Mouse (Mus musculus) lung, postnatal 0 days (tissue): Measurements from ENCODE around the gene Gm20708. TPM values are rescaled to one million over a fixed set of nuclear protein-coding genes. Genes with fewer than 3 reads are reported as not detected.
"Not testable (repeated sequence)": the region's sequence is repeated elsewhere in the genome, so short reads cannot be mapped to it uniquely, and the experiment has no call there.

ENCODE experiments used
- ATAC-seq: fragments of 200-750 bp; cut with Nextera tagmentation; 2 replicates; pipeline ENCODE4 v1.8.0; 2017; ENCODE audit warnings: moderate library complexity
- DNase-seq: peaks from one replicate; pipeline ENCODE4 v3.0.0-alpha.2; 2016; ENCODE audit warnings: low spot score
- H3K27ac ChIP-seq: fragments of 300-500 bp; sonication (generic); 2 replicates; pipeline ENCODE4 v1.5.1; 2014; ENCODE audit warnings: antibody characterized with exemption, mild to moderate bottlenecking, low read length, mixed read lengths
- H3K27me3 ChIP-seq: fragments of 300-500 bp; sonication (generic); replicated peaks from 2 replicates; pipeline ENCODE4 v1.6.1; 2014; ENCODE audit warnings: low read length, mixed read lengths; ENCODE audit not compliant: insufficient read depth
- H3K36me3 ChIP-seq: fragments of 300-500 bp; sonication (generic); 2 replicates; pipeline ENCODE4 v1.6.1; 2014; ENCODE audit warnings: low read length, mixed read lengths; ENCODE audit not compliant: insufficient read depth
- H3K4me1 ChIP-seq: fragments of 300-500 bp; sonication (generic); 2 replicates; pipeline ENCODE4 v1.6.1; 2014; ENCODE audit warnings: antibody characterized with exemption, low read depth, low read length, mixed read lengths; ENCODE audit not compliant: insufficient read depth
- H3K4me2 ChIP-seq: fragments of 300-500 bp; sonication (generic); replicated peaks from 2 replicates; pipeline ENCODE4 v1.6.1; 2014; ENCODE audit warnings: low read depth, mild to moderate bottlenecking, low read length, moderate library complexity, mixed read lengths
- H3K4me3 ChIP-seq: fragments of 300-500 bp; sonication (generic); 2 replicates; pipeline ENCODE4 v1.5.1; 2014; ENCODE audit warnings: low read depth, low read length
- H3K9ac ChIP-seq: fragments of 300-500 bp; sonication (generic); replicated peaks from 2 replicates; pipeline ENCODE4 v1.6.1; 2014; ENCODE audit warnings: low read depth, mild to moderate bottlenecking
- H3K9me3 ChIP-seq: fragments of 300-500 bp; sonication (generic); 2 replicates; pipeline ENCODE4 v1.6.1; 2016; ENCODE audit warnings: low read length, mixed read lengths
- CTCF ChIP-seq: IDR thresholded peaks from 2 replicates; pipeline ENCODE4 v1.5.1; 2016; ENCODE audit warnings: antibody characterized with exemption, mild to moderate bottlenecking
- EP300 ChIP-seq: IDR thresholded peaks from 2 replicates; pipeline ENCODE4 v1.6.1; 2016; ENCODE audit warnings: antibody characterized with exemption, mild to moderate bottlenecking, control low read depth
- WGBS: fragments of 180-500 bp; shearing (Covaris S2); extraction: QIAGEN DNeasy Blood & Tissue Kit; methylation state at CpG from one replicate; pipeline ENCODE4 v1.1.7; 2014; 5-methylcytosine and 5-hydroxymethylcytosine counted together
- polyA plus RNA-seq: library from polyadenylated mRNA; unstranded; fragments of >200 nt; fragmentation: Nextera tagmentation; extraction: Ambion mirVana; gene quantifications from 2 replicates; pipeline ENCODE4 v1.2.1, GENCODE M21; 2015

Gene Gm20708
- polyA plus RNA-seq, 1 experiment from 2014 or later: 0.27 TPM

- no peaks in the 10 kb centered on the region for H3K36me3 ChIP-seq
- peaks cover 33% of the 10 kb centered on the region; the same call in 1 of the 2 replicates for H3K4me1 ChIP-seq
- DNase-seq (peak; percentile 89), ATAC-seq (peak; percentile 63)
- TF ChIP-seq EP300: no peak
- peak; percentile 86 for TF ChIP-seq CTCF
- H3K9ac ChIP-seq: no peak overlapping the region
- H3K4me2 ChIP-seq: peak overlapping the region; percentile 47
- H3K27me3 ChIP-seq: no peaks in the 10 kb centered on the region
- H3K4me3 ChIP-seq: peak overlapping the region; percentile 19; the same call in 1 of the 2 replicates
- H3K9me3 ChIP-seq: no peaks in the 10 kb centered on the region
- H3K27ac ChIP-seq: no peak overlapping the region
- 19% methylated on average over 28 of the region's 28 CpGs for WGBS
Observed at GRCm38 (mm10) chr11:117832086-117832969, 22.9 kb downstream of the Gm20708 start.

GRCm38 (mm10) chr11:117833509-117833908 is 24.0 kb downstream of the Gm20708 start:
- not testable (repeated sequence) for H3K27me3 ChIP-seq, H3K9ac ChIP-seq, H3K9me3 ChIP-seq, H3K36me3 ChIP-seq, ATAC-seq, H3K27ac ChIP-seq, DNase-seq, H3K4me3 ChIP-seq, H3K4me2 ChIP-seq
- 89% methylated on average over 4 of the region's 6 CpGs for WGBS
- H3K4me1 ChIP-seq: peaks cover 25% of the 10 kb centered on the region; the same call in 1 of the 2 replicates

GRCm38 (mm10) chr11:117834086-117834485 is 24.6 kb downstream of the Gm20708 start:
- no peak overlapping the region for H3K4me2 ChIP-seq
- ATAC-seq (no peak), DNase-seq (no peak)
- H3K27ac ChIP-seq: no peak overlapping the region
- WGBS: 79% methylated on average over 8 of the region's 8 CpGs
- no peak overlapping the region for H3K9ac ChIP-seq
- no peak overlapping the region for H3K4me3 ChIP-seq
- no peaks in the 10 kb centered on the region for H3K36me3 ChIP-seq
- H3K27me3 ChIP-seq: no peaks in the 10 kb centered on the region
- H3K9me3 ChIP-seq: no peaks in the 10 kb centered on the region
- TF ChIP-seq CTCF (no peak), EP300 (no peak)
- H3K4me1 ChIP-seq: peaks cover 19% of the 10 kb centered on the region; the same call in 1 of the 2 replicates

- Histone ChIP-seq H3K36me3 (no peaks in the 10 kb centered on the region), H3K9me3 (no peaks in the 10 kb centered on the region), H3K4me1 (peaks cover 4% of the 10 kb centered on the region; the same call in 1 of the 2 replicates), H3K27ac (no peak overlapping the region), H3K27me3 (no peaks in the 10 kb centered on the region), H3K4me2 (peak overlapping the region; percentile 35; the same call in 1 of the 2 replicates), H3K9ac (no peak overlapping the region), H3K4me3 (no peak overlapping the region)
- DNase-seq: peak; percentile 59
- peak; percentile 55 for ATAC-seq
- WGBS: 22% methylated on average over 13 of the region's 13 CpGs
- no peak for TF ChIP-seq EP300
- no peak for TF ChIP-seq CTCF
Observed at GRCm38 (mm10) chr11:117836306-117836705, 26.8 kb downstream of the Gm20708 start.

GRCm38 (mm10) chr11:117838572-117838971 is 29.1 kb downstream of the Gm20708 start:
- whole genome bisulfite sequencing: 69% methylated on average over 2 of the region's 2 CpGs
- TF ChIP-seq CTCF: no peak
- no peak for TF ChIP-seq EP300
- Histone ChIP-seq H3K4me2 (no peak overlapping the region), H3K9me3 (no peaks in the 10 kb centered on the region), H3K36me3 (no peaks in the 10 kb centered on the region), H3K4me1 (no peaks in the 10 kb centered on the region), H3K4me3 (no peak overlapping the region), H3K27me3 (no peaks in the 10 kb centered on the region), H3K9ac (no peak overlapping the region), H3K27ac (no peak overlapping the region)
- ATAC-seq (no peak), DNase-seq (no peak)

GRCm38 (mm10) chr11:117839021-117839420 is 29.6 kb downstream of the Gm20708 start:
- H3K9ac ChIP-seq: no peak overlapping the region
- no peak for DNase-seq
- H3K4me2 ChIP-seq: no peak overlapping the region
- no peak overlapping the region for H3K27ac ChIP-seq
- TF ChIP-seq EP300 (no peak), CTCF (no peak)
- H3K27me3 ChIP-seq: no peaks in the 10 kb centered on the region
- no peak for ATAC-seq
- H3K4me1 ChIP-seq: no peaks in the 10 kb centered on the region
- H3K9me3 ChIP-seq: no peaks in the 10 kb centered on the region
- 94% methylated on average over 1 of the region's 1 CpGs for WGBS
- H3K36me3 ChIP-seq: no peaks in the 10 kb centered on the region
- no peak overlapping the region for H3K4me3 ChIP-seq
